Mouse (Mus musculus) embryonic stem cell, embryonic (primary cell): ENCODE results near the gene Zfp652.

Source experiments
- CTCF ChIA-PET, 4 experiments: fragments of 300-600 bp in 2 of 4; fragments of 350-600 bp in 2 of 4; sonication (Branson Sonifier 250); formaldehyde crosslinking; loops; one replicate each; lab custom pipeline; 2022; ENCODE audit warnings: inconsistent platforms in 2 of 4; lab: Charles Lee
- POLR2A ChIA-PET, 4 experiments: fragments of 300-600 bp in 2 of 4; fragments of 350-600 bp in 2 of 4; sonication (Branson Sonifier 250); formaldehyde crosslinking; loops; one replicate each; lab custom pipeline; 2022; ENCODE audit warnings: antibody characterized with exemption in 4 of 4, inconsistent platforms in 1 of 4; lab: Charles Lee

The Zfp652 gene

GRCm38 (mm10) chr11:95712563-95713224 lies at the start of gene Zfp652:
Gene Zfp652 (plus strand): TSS chr11:95712673.
- POLR2A ChIA-PET, result interaction anchor here in 2 of 4 experiments (1.1 to 4.1 kb wide), 6 partner anchors 9 to 363 kb away, joined by 3 to 23 read pairs (median 6); no protein-coding TSS in a partner anchor
- CTCF ChIA-PET, result interaction anchor here in 1 of 4 experiments (0.5 kb wide), 1 partner anchor 415 kb away, joined by 3 read pairs; no protein-coding TSS in a partner anchor

GRCm38 (mm10) chr11:95666529-95667149 lies 45.8 kb upstream of the Zfp652 start, which contains the start of gene Phb:
Gene Phb (plus strand): TSS chr11:95666957.
- ChIA-PET CTCF (interaction anchor here (0.6 to 1.9 kb wide), 26 partner anchors 10 to 1100 kb away, joined by 3 to 8 read pairs (median 3); no protein-coding TSS in a partner anchor), POLR2A (interaction anchor here in 3 of 4 experiments (0.5 to 2.4 kb wide), 35 partner anchors 10 to 1643 kb away, joined by 3 to 9 read pairs (median 3); partner anchors contain the start of genes Atp5g1 (in 1 of the 3), Fam117a (in 1 of the 3), Kat7 (in 1 of the 3) and Ngfr (in 1 of the 3))

- POLR2A ChIA-PET, result interaction anchor here in 3 of 4 experiments (0.5 to 2.4 kb wide), 35 partner anchors 10 to 1643 kb away, joined by 3 to 9 read pairs (median 3); partner anchors contain the start of genes Atp5g1 (in 1 of the 3), Fam117a (in 1 of the 3), Kat7 (in 1 of the 3) and Ngfr (in 1 of the 3)
- CTCF ChIA-PET, result interaction anchor here (0.6 to 1.9 kb wide), 24 partner anchors 9 to 1099 kb away, joined by 3 to 8 read pairs (median 3); no protein-coding TSS in a partner anchor
Measured at GRCm38 (mm10) chr11:95667177-95667576, 45.3 kb upstream of the Zfp652 start.

- POLR2A ChIA-PET, result interaction anchor here in 2 of 4 experiments (0.6 to 2.3 kb wide), 3 partner anchors 81 to 859 kb away, joined by 3 to 9 read pairs (median 4); partner anchors contain the start of gene Ngfr (in 1 of the 2)
- CTCF ChIA-PET, result interaction anchor here in 2 of 4 experiments (1.4 to 1.9 kb wide), 3 partner anchors 53 to 90 kb away, joined by 3 to 6 read pairs (median 4); no protein-coding TSS in a partner anchor
Measured at GRCm38 (mm10) chr11:95668086-95668485, 44.4 kb upstream of the Zfp652 start.

GRCm38 (mm10) chr11:95675498-95675897 lies 37.0 kb upstream of the Zfp652 start:
- ChIA-PET CTCF (interaction anchor here in 3 of 4 experiments (0.6 to 1.7 kb wide), 9 partner anchors 8 to 1251 kb away, joined by 3 to 8 read pairs (median 4); partner anchors contain the start of gene Phb (in 1 of the 3)), POLR2A (interaction anchor here in 1 of 4 experiments (0.6 to 1.0 kb wide), 2 partner anchors 29 to 1166 kb away, joined by 3 read pairs; no protein-coding TSS in a partner anchor)

GRCm38 (mm10) chr11:95676307-95676706 lies 36.2 kb upstream of the Zfp652 start:
- ChIA-PET CTCF (interaction anchor here (0.5 to 1.7 kb wide), 16 partner anchors 9 to 447 kb away, joined by 3 to 8 read pairs (median 3); partner anchors contain the start of gene Phb (in 1 of the 4)), POLR2A (interaction anchor here in 3 of 4 experiments (0.6 to 1.1 kb wide), 6 partner anchors 9 to 406 kb away, joined by 3 to 6 read pairs (median 3); partner anchors contain the start of genes Ngfr (in 1 of the 3) and Phb (in 1 of the 3))

GRCm38 (mm10) chr11:95677925-95678701 lies 34.4 kb upstream of the Zfp652 start:
- CTCF ChIA-PET, result interaction anchor here in 3 of 4 experiments (0.5 to 1.4 kb wide), 9 partner anchors 39 to 1138 kb away, joined by 3 to 4 read pairs (median 3); no protein-coding TSS in a partner anchor
- POLR2A ChIA-PET, result interaction anchor here in 2 of 4 experiments (0.5 to 1.0 kb wide), 4 partner anchors 27 to 285 kb away, joined by 3 to 4 read pairs (median 3); no protein-coding TSS in a partner anchor

GRCm38 (mm10) chr11:95681995-95682601 lies 30.4 kb upstream of the Zfp652 start:
- ChIA-PET POLR2A (interaction anchor here in 1 of 4 experiments (1.0 kb wide), 1 partner anchor 12 kb away, joined by 3 read pairs; no protein-coding TSS in a partner anchor), CTCF (interaction anchor here in 1 of 4 experiments (0.6 kb wide), 1 partner anchor 15 kb away, joined by 4 read pairs; the partner anchor contains the start of gene Phb)

- ChIA-PET CTCF (no interaction called here), POLR2A (interaction anchor here in 2 of 4 experiments (0.6 to 0.8 kb wide), 2 partner anchors 10 to 173 kb away, joined by 3 to 4 read pairs; no protein-coding TSS in a partner anchor)
Measured at GRCm38 (mm10) chr11:95682946-95683345, 29.5 kb upstream of the Zfp652 start.

GRCm38 (mm10) chr11:95686031-95686430 lies 26.4 kb upstream of the Zfp652 start:
- CTCF ChIA-PET, result interaction anchor here in 1 of 4 experiments (1.0 to 1.6 kb wide), 5 partner anchors 63 to 349 kb away, joined by 3 to 7 read pairs (median 3); partner anchors contain the start of gene Snf8
- POLR2A ChIA-PET, result no interaction called here

GRCm38 (mm10) chr11:95687084-95687656 lies 25.3 kb upstream of the Zfp652 start:
- CTCF ChIA-PET, result interaction anchor here in 1 of 4 experiments (0.5 to 2.1 kb wide), 2 partner anchors 17 to 193 kb away, joined by 3 to 6 read pairs; no protein-coding TSS in a partner anchor
- POLR2A ChIA-PET, result interaction anchor here in 3 of 4 experiments (0.5 to 1.6 kb wide), 3 partner anchors 29 to 154 kb away, joined by 3 to 6 read pairs (median 4); no protein-coding TSS in a partner anchor

GRCm38 (mm10) chr11:95688515-95688914 lies 24.0 kb upstream of the Zfp652 start:
- CTCF ChIA-PET, result interaction anchor here in 2 of 4 experiments (0.6 to 2.1 kb wide), 6 partner anchors 16 to 429 kb away, joined by 3 to 6 read pairs (median 4); partner anchors contain the start of gene B130006D01Rik (in 1 of the 2)
- POLR2A ChIA-PET, result interaction anchor here in 3 of 4 experiments (0.5 to 1.6 kb wide), 11 partner anchors 9 to 93 kb away, joined by 3 to 6 read pairs (median 4); partner anchors contain the start of gene Phb (in 1 of the 3)

GRCm38 (mm10) chr11:95688981-95689380 lies 23.5 kb upstream of the Zfp652 start:
- CTCF ChIA-PET, result interaction anchor here in 3 of 4 experiments (0.6 to 2.1 kb wide), 10 partner anchors 15 to 472 kb away, joined by 3 to 21 read pairs (median 5); partner anchors contain the start of genes B130006D01Rik (in 1 of the 3) and Phb (in 1 of the 3)
- POLR2A ChIA-PET, result interaction anchor here in 3 of 4 experiments (0.7 to 1.6 kb wide), 9 partner anchors 9 to 93 kb away, joined by 3 to 8 read pairs (median 4); no protein-coding TSS in a partner anchor

GRCm38 (mm10) chr11:95689544-95689943 lies 22.9 kb upstream of the Zfp652 start:
- CTCF ChIA-PET, result interaction anchor here in 3 of 4 experiments (0.6 to 1.7 kb wide), 7 partner anchors 16 to 472 kb away, joined by 3 to 21 read pairs (median 6); partner anchors contain the start of gene Phb (in 1 of the 3)
- POLR2A ChIA-PET, result interaction anchor here in 1 of 4 experiments (0.7 kb wide), 1 partner anchor 51 kb away, joined by 8 read pairs; no protein-coding TSS in a partner anchor

GRCm38 (mm10) chr11:95698541-95698940 lies 13.9 kb upstream of the Zfp652 start:
- CTCF ChIA-PET, result no interaction called here

More at GRCm38 (mm10) chr11:95698541-95698940, 13.9 kb upstream of the Zfp652 start:
- POLR2A ChIA-PET, result interaction anchor here in 2 of 4 experiments (1.3 to 2.0 kb wide), 3 partner anchors 9 to 93 kb away, joined by 3 to 7 read pairs (median 3); no protein-coding TSS in a partner anchor
